Mouse (Mus musculus) large intestine, adult 2 months (tissue): ENCODE measurements around the gene Fam151b. TPM values are rescaled to one million over a fixed set of nuclear protein-coding genes. Genes with fewer than 3 reads are reported as not detected.

Experiments
- DNase-seq: peaks from one replicate; pipeline ENCODE4 v3.0.0-alpha.2; 2012; ENCODE audit warnings: low read depth, low spot score
- WGBS: fragments of 180-500 bp; shearing (Covaris S2); methylation state at CpG from one replicate; pipeline ENCODE4 v1.1.7; 2018; 5-methylcytosine and 5-hydroxymethylcytosine counted together
- polyA plus RNA-seq: library from polyadenylated mRNA; depleted of rRNA; stranded (reverse); fragments of >200 nt; gene quantifications from 2 replicates; pipeline ENCODE4 v1.2.3, GENCODE M21; 2012; rRNA removed

Fam151b gene
- polyA plus RNA-seq: 1.3 and 2.3 TPM in 2 replicates

GRCm38 (mm10) chr13:92483852-92484463 is at the start of gene Fam151b:
Gene Fam151b, minus strand, starts transcription at chr13:92484015.
- 6% methylated on average over 19 of the region's 19 CpGs for whole genome bisulfite sequencing
- DNase-seq: peak; percentile 87

- WGBS: 24% methylated on average over 2 of the region's 2 CpGs
Observed at GRCm38 (mm10) chr13:92532216-92532615, 48.4 kb upstream of the Fam151b start.

GRCm38 (mm10) chr13:92531237-92531636 is 47.4 kb upstream of the Fam151b start:
- no peak for DNase-seq
- WGBS: 4% methylated on average over 15 of the region's 15 CpGs

More at GRCm38 (mm10) chr13:92532216-92532615, 48.4 kb upstream of the Fam151b start:
- peak; percentile 73 for DNase-seq

GRCm38 (mm10) chr13:92530721-92531211 is 47.0 kb upstream of the Fam151b start, which contains the start of gene Zfyve16:
Gene Zfyve16, minus strand, starts transcription at chr13:92530868.
- peak; percentile 81 for DNase-seq
- whole genome bisulfite sequencing: under 1% methylated on average over 46 of the region's 46 CpGs

DNA sequence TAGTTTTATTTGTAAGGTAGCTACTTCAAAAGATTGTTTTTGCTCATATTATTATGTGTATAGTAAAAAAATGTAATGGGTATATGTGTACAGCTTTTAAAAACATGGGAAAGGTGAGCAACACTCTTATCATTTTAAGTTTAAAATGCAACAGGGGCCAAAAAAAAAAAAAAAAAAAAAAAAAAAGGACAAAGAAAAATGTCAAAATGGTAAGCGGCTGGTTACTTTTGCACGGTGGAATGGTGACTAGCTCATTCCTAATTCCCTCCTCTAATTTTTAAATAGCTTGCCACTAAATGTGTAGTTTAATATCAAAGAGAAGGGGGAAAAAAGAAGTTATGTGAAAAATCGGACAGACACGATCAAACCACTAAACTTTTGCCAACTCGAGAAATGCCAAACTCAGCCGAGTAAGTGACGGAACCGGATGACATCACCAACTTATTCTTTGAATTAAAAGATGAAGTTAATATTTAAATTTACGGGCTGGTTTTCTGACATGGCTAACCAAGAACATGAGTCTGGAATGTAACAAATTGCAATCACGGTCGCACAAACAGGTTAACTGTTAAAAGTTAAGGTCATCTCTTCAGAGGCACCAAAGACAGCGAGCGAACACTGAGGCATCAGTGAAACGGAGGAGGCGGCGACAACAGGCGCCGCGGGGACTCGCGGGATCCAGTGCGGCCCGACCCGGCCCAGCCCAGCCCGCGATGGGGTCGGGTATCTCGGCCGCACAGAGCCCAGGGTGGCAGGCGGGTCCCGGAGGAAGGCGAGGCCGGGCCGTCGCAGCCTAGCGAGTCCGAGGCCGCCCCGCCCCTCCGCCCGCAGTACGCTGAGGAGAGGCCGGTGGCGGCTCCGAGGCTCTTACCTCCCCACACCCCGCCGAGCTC is 46.3 kb upstream of the Fam151b start:
- no peak for DNase-seq

GRCm38 (mm10) chr13:92523178-92523813 is 39.5 kb upstream of the Fam151b start:
- WGBS: 85% methylated on average over 5 of the region's 5 CpGs
- no peak for DNase-seq

More for the DNA sequence above, 46.3 kb upstream of the Fam151b start:
- 1% methylated on average over 47 of the region's 47 CpGs for WGBS

DNA sequence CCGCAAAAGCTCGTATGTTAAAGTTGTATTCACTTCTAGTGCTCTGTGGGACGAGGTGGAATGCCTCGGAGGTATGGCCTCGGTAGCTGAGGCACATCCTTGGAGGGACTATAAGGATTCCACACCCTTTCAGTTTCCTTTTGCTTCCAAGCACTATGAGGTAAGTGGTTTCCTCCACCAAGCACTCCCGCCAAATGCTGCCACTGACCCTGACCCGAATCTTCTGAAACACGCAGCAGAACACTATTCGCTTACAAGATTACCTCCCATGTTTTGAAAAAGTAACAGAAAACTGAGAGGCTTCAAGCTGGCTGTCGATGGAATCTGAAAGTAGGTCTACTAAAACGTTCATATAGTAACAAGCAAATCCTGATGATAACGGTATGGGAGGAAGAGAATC is 21.1 kb upstream of the Fam151b start:
- WGBS: 87% methylated on average over 12 of the region's 12 CpGs

GRCm38 (mm10) chr13:92491923-92492322 is 8.1 kb upstream of the Fam151b start:
- WGBS: 66% methylated on average over 1 of the region's 1 CpGs
- DNase-seq: no peak

More for the DNA sequence above, 21.1 kb upstream of the Fam151b start:
- DNase-seq: no peak

DNA sequence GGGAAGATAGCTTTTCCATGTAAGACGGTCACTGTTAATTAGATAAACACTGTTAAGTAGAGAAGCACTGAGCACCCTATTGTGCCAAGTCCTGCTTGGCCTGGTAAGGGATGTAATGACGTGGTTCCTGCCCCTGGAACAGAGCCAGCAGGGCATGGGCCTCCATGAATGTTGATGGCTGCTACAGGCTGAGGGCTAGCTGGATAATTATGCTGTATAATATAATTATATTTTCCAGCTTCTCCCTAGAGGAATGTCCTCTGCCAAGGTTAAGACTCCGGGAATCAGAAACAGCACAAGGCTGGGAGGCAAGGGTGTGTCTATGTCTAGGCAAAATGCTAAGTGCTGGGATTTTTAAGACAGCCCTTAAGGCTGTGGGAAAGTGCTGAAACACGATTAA is 7.0 kb upstream of the Fam151b start:
- peak; percentile 29 for DNase-seq

GRCm38 (mm10) chr13:92483348-92483747 is 467 bp downstream of the Fam151b start:
- WGBS: 2% methylated on average over 3 of the region's 3 CpGs
- DNase-seq: no peak

More for the DNA sequence above, 7.0 kb upstream of the Fam151b start:
- 30% methylated on average over 4 of the region's 4 CpGs for WGBS

DNA sequence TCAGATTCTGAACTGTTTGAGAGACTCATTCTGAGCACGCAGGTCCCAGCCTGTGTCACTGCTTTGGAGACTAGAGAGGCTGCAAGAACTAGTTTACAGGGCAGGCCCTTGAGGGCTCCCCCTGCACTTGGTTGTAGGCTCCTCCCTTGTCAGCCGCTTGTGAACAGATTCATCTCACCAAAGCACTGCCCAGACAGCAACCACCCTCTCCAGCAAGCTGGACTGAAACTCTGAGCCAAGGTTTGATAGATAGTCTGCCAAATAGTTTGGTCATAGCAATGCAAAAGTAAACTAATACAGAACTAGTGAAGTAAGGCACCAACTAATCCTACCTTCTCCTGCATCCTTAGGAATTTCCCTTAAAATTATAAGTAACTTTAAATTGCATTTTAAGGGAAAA is 13.7 kb downstream of the Fam151b start:
- 73% methylated on average over 2 of the region's 2 CpGs for WGBS
- no peak for DNase-seq

DNA sequence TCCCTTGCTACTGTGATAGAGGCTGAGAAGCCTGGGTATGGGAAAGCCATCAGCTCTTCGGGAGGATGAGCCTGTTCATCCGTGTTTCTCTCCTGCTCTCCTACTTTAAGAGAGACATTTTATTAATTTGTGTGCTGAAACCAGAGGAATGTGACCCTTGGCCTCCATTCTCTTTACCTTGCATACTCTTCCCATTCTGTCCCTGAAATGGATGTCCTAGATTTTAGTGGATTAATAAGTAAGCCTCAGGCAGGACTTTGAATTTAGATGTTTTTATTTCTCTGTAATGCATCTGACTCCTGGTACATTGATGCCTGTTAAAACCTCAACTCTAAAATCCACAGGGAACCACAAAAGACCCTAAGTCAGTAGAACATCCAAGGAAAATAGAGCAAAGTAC is 14.4 kb downstream of the Fam151b start:
- 53% methylated on average over 2 of the region's 2 CpGs for WGBS
- no peak for DNase-seq

DNA sequence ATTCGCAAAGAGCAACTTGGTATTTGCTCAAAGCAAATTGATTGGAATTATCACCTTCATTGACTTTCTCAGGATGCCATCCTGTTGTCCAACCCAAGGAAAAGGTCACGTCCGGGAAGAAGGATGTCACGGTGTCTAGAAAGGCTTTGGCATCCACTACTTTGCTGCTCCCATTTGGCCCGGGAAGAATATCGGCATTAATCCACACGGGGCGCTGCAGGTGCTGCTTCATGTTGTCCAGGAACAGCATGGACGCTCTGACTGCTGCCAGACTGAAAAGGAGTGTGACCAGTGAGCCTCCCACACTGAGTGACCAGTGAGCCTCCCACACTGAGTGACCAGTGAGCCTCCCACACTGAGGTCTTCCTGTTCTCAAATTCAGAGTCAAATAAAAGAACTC is 15.9 kb downstream of the Fam151b start:
- DNase-seq: no peak
- 82% methylated on average over 9 of the region's 9 CpGs for WGBS

GRCm38 (mm10) chr13:92464698-92465097 is 19.1 kb downstream of the Fam151b start:
- peak; percentile 64 for DNase-seq
- WGBS: 26% methylated on average over 3 of the region's 3 CpGs

- 92% methylated on average over 7 of the region's 7 CpGs for WGBS
- no peak for DNase-seq
Observed at GRCm38 (mm10) chr13:92446872-92447271, 36.9 kb downstream of the Fam151b start.

- WGBS: 70% methylated on average over 13 of the region's 13 CpGs
- no peak for DNase-seq
Observed at GRCm38 (mm10) chr13:92440286-92440685, 43.5 kb downstream of the Fam151b start.

- WGBS: 85% methylated on average over 10 of the region's 10 CpGs
- DNase-seq: no peak
Observed at GRCm38 (mm10) chr13:92438656-92439055, 45.2 kb downstream of the Fam151b start.

- WGBS: 32% methylated on average over 4 of the region's 4 CpGs
Observed at GRCm38 (mm10) chr13:92427351-92427855, 56.4 kb downstream of the Fam151b start.

DNA sequence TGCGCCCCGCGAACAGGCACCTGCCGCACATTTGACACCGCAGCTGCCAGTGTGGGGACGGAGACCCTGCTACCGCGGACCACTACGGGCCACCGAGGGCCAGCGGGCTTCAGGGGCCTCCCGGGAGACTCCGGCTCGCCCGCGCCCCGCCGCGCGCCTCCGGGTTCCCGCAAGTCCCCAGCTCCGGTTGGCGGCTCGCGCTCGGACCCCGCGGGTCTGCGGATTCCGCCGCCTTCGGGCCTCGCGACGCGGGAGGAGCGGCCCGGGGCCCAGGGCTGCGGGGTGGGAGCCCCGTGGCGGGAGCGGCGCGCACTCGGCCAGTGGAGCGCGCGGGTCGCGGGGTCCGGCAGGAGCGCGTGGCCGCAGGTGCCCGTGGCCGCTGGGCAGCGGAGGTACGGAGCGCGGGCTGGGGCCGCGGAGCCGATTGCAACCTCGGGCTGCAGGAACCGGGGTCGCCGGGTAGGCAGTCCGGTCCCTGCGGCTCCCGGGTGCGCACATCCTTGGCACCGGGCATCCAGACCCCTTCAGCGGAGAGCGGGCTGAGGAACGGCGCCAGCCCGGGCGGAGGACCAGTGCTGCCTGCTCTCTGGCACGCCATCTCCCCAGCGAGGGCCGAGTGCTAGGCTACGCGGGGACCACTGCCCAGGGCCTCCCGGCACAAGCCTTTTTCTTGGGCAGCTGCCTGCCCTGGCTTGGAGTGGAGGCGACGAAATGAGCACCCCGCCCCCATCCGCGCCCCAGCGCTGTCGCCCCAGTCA is 57.3 kb downstream of the Fam151b start:
- 2% methylated on average over 82 of the region's 92 CpGs for WGBS
- no peak for DNase-seq

More at GRCm38 (mm10) chr13:92427351-92427855, 56.4 kb downstream of the Fam151b start:
- no peak for DNase-seq
